Mouse (Mus musculus) stomach, postnatal 0 days (tissue): ENCODE data around the gene Lrrfip2.

Experiments
- CTCF ChIP-seq: IDR thresholded peaks from 2 replicates; pipeline ENCODE4 v1.5.1; 2016; ENCODE audit warnings: antibody characterized with exemption, low read depth, mild to moderate bottlenecking, moderate library complexity
- EP300 ChIP-seq: optimal IDR thresholded peaks from 2 replicates; pipeline ENCODE3; 2016; ENCODE audit warnings: antibody characterized with exemption

DNA sequence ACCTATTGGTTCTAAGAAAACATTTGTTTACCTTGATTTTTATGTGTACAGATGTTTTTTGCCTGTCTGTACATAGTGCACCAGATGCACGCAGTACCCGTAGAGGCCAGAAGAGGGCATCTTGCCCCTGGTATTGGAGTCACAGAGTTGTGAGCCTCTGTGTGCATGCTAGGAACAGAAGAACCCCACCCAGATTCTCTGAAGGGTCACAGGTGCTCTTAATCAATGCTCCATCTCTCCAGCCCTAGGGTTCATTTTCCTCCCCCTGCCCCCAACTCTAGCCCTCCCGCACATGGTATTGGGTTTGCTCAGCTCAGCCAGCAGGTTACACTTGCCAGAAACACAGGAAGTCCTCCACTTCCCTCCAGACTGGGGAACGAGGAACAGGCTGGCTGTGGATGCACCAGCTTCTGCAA lies 46.8 kb upstream of the Lrrfip2 start:
- TF ChIP-seq CTCF (peak; percentile 79), EP300 (no peak)
